8 mouse cellular contexts compared by ENCODE assay signal in the genomic region with DNA sequence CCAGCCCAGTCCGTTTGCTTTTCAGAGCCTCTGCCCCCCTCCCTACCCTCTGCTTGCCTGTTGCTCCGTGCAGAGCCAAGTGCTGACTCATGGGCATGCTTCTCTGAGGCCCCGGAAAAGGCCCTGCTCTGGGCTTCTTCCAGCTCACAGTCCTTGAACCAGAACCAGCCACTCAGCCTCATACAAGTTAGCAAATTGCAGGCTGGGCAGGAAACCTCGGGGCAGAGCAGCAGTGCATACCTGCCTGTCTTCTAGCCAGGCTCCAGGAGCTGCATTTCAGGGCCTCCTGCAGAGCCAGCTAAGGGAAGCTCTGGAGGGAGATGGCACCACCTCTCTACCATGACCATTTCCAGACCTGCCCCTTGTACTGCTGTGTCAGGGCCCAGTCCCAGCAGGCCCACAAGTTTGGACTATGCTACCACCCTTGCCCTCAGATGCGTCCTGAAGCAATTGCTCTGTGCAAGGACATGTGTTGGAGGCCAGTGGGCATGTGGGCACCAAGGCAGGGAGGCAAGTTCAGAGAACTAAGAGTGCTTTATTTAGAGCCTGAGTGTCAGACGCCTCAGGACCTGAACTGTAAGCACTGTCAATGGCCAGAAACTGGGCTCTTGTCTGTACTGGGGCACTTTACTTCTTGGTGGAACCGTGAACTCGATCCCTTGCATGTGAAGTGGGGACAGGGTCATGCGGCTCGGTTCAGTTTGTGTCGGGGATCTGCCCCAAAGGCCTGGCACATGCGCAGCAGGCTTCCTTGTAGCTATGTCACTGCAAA. TPM values are rescaled to one million over a fixed set of nuclear protein-coding genes. Genes with fewer than 3 reads are reported as not detected.
A peak's percentile ranks its signal among the peaks of the same experiment; 100 is the strongest.
DNase-seq lines count a peak whose midpoint lies in the region; ATAC-seq and TF ChIP-seq lines count a peak whose summit lies in the region.

No protein-coding gene starts in this region.

- 82% methylated on average over 12 of the region's 12 CpGs for WGBS in kidney, embryonic 14.5 days

- no peak for ATAC-seq in kidney, embryonic 14.5 days (ENCODE audit: low FRiP score, low TSS enrichment)

- H3K9ac ChIP-seq in kidney, embryonic 14.5 days (ENCODE audit: low read depth, low read length): no peak overlapping the region

- TF ChIP-seq CTCF in left cerebral cortex, adult 2 months (IDR thresholded peaks at IDR 0.05): no peak

- no peak overlapping the region for H3K4me2 ChIP-seq in kidney, embryonic 14.5 days (replicated peaks; ENCODE audit: low read depth, low read length)

- peaks cover 22% of the 10 kb centered on the region for H3K36me3 ChIP-seq in kidney, embryonic 14.5 days (ENCODE audit: control insufficient read depth, insufficient read depth, low read length)

- no peak overlapping the region for H3K4me3 ChIP-seq in left cerebral cortex, adult 2 months
- H3K4me3 ChIP-seq in kidney, embryonic 14.5 days (ENCODE audit: low read length): no peak overlapping the region

- DNase-seq in left cerebral cortex, adult 2 months (ENCODE audit: extremely low spot score in 1 of 2, low spot score in 2 of 2): peak; percentile 47 to 60
- DNase-seq in left cerebral cortex, postnatal 4 days: no peak
- DNase-seq in adrenal gland, adult (ENCODE audit: inconsistent age in 2 of 2, low spot score in 1 of 2): peak; percentile 94 to 96
- peak; percentile 70 for DNase-seq in fibroblast of lung, adult 2 months (ENCODE audit: low read depth)
- peak; percentile 82 for DNase-seq in lung, postnatal 25 days (ENCODE audit: low spot score)
- peak; percentile 47 for DNase-seq in urinary bladder, adult 2 months (ENCODE audit: low spot score)
- DNase-seq in embryo, embryonic 10 days (ENCODE audit: low spot score): no peak

- H3K9me3 ChIP-seq in kidney, embryonic 14.5 days (ENCODE audit: control insufficient read depth, low read length): no peaks in the 10 kb centered on the region

- H3K27ac ChIP-seq in left cerebral cortex, adult 2 months: peak overlapping the region; percentile 83
- H3K27ac ChIP-seq in kidney, embryonic 14.5 days (ENCODE audit: low read depth, low read length): 0 out of 2 replicates have a peak overlapping the region, but pooled peaks have one; percentile 11

- H3K4me1 ChIP-seq in kidney, embryonic 14.5 days (ENCODE audit: control insufficient read depth, insufficient read depth, low read length): no peaks in the 10 kb centered on the region

- H3K27me3 ChIP-seq in kidney, embryonic 14.5 days (ENCODE audit: control insufficient read depth, insufficient read depth, low read length): no peaks in the 10 kb centered on the region

- intact Hi-C loops in left cerebral cortex, adult 2 months (cut with DNase I): no loop called here
- intact Hi-C loops in left cerebral cortex, postnatal 4 days (cut with DNase I): loop anchor here (10.0 kb wide), 1 partner anchor 159 kb away; no protein-coding TSS in a partner anchor

RNA-seq across cellular contexts. Expression of a gene that starts 5.9 kb away (rescaled TPM):
- 10 to 100 TPM; 10.1 to 10.8 TPM for total RNA-seq in left cerebral cortex, adult 2 months (2021)
- total RNA-seq in left cerebral cortex, postnatal 4 days (2021): 1 to 10 TPM in 1 of 2 experiments, under 1 TPM in 1; 0.54 to 1.1 TPM
- 0.53 and 0.99 TPM in 2 replicates for polyA plus RNA-seq in kidney, embryonic 14.5 days (2014; fragmentation: Nextera tagmentation; extraction: Ambion mirVana)
- 15.3 and 20.2 TPM in 2 replicates for polyA plus RNA-seq in urinary bladder, adult 2 months (2012; rRNA removed)

RNA-seq across cellular contexts. Expression of a gene that starts 18.9 kb away (rescaled TPM):
- total RNA-seq in left cerebral cortex, adult 2 months (2021): 10 to 100 TPM; 22.0 to 23.5 TPM
- 10 to 100 TPM; 23.0 to 25.0 TPM for total RNA-seq in left cerebral cortex, postnatal 4 days (2021)
- 23.3 and 24.8 TPM in 2 replicates for polyA plus RNA-seq in kidney, embryonic 14.5 days (2014; fragmentation: Nextera tagmentation; extraction: Ambion mirVana)
- 14.5 and 15.6 TPM in 2 replicates for polyA plus RNA-seq in urinary bladder, adult 2 months (2012; rRNA removed)

Comparison
In these comparisons a context has a peak if more than half of its experiments do, and no peak if none do; other contexts are left out.
1. DNase-seq: peak in left cerebral cortex, adult 2 months (2 of 2), adrenal gland, adult (2 of 2), fibroblast of lung, adult 2 months (single experiment), lung, postnatal 25 days (single experiment) and urinary bladder, adult 2 months (single experiment); none in left cerebral cortex, postnatal 4 days (single experiment) and embryo, embryonic 10 days (single experiment).
2. RNA of a gene that starts 5.9 kb away (total RNA-seq): 10.1 to 10.8 TPM in left cerebral cortex, adult 2 months; 0.54 to 1.1 TPM in left cerebral cortex, postnatal 4 days; every median in the first group is over 4 times any median in the second.